Mouse (Mus musculus) E14TG2a.4 (cell line): ENCODE data around the gene Rrp12.

Experiments
- H3K27me3 ChIP-seq: 2 replicates; pipeline ENCODE4 v1.6.1; 2014; ENCODE audit warnings: low read length, control low read depth; ENCODE audit not compliant: insufficient read depth
- H3K36me3 ChIP-seq: 2 replicates; pipeline ENCODE4 v1.6.1; 2014; ENCODE audit warnings: low read length, control low read depth; ENCODE audit not compliant: insufficient read depth
- H3K4me1 ChIP-seq: replicated peaks from 2 replicates; pipeline ENCODE4 v1.6.1; 2014; ENCODE audit warnings: low read depth, low read length, control low read depth
- H3K4me3 ChIP-seq: replicated peaks from 2 replicates; pipeline ENCODE4 v1.5.1; 2014; ENCODE audit warnings: mild to moderate bottlenecking, low read length
- H3K9me3 ChIP-seq: 2 replicates; pipeline ENCODE4 v1.6.1; 2014; ENCODE audit warnings: low read length, control low read depth
- CTCF ChIP-seq: conservative IDR thresholded peaks from 2 replicates; pipeline ENCODE4 v1.5.1; 2014; ENCODE audit warnings: low read length
- NANOG ChIP-seq: IDR thresholded peaks from 2 replicates; pipeline ENCODE4 v1.6.1; 2014; ENCODE audit warnings: borderline replicate concordance, low read length, mixed read lengths
- POU5F1 ChIP-seq: IDR thresholded peaks from 2 replicates; pipeline ENCODE4 v1.6.1; 2014; ENCODE audit warnings: low read length, borderline replicate concordance

Rrp12 gene

DNA sequence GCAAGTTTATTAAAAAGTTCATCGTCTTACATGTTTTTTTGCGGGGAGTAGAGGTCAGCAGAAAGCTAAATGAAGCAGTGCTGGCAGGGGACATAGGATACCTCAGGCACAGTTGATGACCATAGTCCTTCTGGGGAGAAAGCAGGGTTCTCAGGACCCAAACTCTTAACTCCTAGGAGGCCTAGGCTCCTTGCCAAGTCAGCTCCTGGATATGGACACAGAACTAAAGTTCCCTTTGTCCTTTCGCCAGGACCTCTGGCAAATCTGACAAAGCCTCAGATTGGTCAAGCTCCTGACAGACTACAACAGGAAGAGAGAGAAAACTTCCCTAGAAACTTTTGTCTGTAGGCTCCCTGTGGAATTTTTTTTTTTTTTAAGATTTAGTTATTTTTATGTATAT lies 12.8 kb upstream of the Rrp12 start:
- Histone ChIP-seq H3K4me3 (no peak overlapping the region), H3K9me3 (no peaks in the 10 kb centered on the region), H3K4me1 (peaks cover 24% of the 10 kb centered on the region), H3K36me3 (peaks cover 12% of the 10 kb centered on the region), H3K27me3 (peaks cover 3% of the 10 kb centered on the region; the same call in 1 of the 2 replicates)
- TF ChIP-seq POU5F1 (no peak), CTCF (no peak), NANOG (no peak)

DNA sequence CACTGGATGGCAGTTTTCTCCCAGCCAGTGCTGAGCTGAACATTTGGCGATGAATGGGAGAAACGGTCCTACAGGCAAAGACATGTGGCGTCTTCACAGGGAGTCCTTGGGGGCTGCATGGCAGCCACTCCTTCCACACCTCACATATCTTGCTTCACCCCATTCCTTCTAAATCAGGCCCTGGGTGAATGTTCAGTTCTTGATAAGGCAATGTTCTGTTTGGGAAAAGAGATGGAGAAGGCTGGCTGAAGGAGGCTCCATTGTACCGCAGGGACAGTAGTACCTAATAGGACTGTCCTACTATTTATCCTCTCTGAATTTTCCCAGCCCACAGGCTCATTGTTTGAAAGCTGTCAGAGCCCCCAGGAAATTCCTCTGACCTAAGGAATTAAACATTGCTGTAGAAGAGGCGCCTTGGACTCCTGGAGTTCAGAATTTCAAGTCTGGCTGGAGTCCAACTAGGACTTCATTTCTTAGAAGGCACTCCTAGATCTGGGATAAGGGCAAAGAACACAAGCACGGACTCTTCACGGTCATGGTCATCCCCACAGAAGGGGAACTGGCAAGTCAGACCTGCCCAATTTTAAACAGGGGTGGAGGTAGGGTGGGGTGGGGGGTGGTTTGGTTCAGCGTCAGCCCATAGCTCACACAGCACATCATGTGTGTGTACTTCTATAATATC lies 11.2 kb upstream of the Rrp12 start:
- Histone ChIP-seq H3K36me3 (no peaks in the 10 kb centered on the region), H3K4me1 (peaks cover 17% of the 10 kb centered on the region), H3K27me3 (peaks cover 3% of the 10 kb centered on the region; the same call in 1 of the 2 replicates), H3K4me3 (no peak overlapping the region), H3K9me3 (no peaks in the 10 kb centered on the region)
- TF ChIP-seq NANOG (no peak), CTCF (no peak), POU5F1 (no peak)

DNA sequence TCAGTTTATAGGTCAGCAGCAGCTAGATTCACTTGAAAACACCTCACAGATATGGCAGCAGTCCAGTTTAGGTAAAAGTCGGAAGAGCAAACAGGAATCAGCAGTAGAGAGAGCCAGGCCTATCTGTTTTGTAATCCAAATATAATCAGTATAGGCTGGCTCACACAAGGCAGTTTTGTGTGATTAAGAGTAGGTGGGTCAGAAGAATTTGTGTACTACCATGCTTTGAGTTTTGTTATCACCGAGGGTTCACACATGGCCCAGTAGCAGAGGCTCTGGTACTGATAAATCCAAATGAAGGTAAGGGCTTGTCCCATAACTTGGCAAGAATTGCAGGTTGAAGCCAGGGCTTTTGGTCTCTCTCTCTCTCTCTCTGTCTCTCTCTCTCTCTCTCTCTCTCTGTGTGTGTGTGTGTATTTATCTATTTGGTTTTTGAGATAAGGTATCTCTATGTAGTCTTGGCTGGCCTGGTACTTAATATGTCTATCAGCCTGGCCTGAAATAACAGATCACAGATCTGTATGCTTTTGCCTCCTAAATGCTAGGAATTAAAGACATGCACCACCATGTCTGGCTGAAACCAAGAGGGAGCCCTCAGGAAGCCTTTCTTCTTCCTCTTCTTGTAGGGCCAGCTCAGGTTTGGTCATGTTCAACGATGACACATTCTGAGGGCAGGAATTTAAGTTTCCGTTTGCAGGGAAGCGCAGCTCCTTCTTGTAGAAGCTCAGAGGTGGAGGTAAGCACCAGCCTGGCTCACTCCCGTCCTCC lies 10.5 kb upstream of the Rrp12 start:
- Histone ChIP-seq H3K9me3 (no peaks in the 10 kb centered on the region), H3K4me1 (peaks cover 17% of the 10 kb centered on the region), H3K4me3 (no peak overlapping the region), H3K27me3 (peaks cover 3% of the 10 kb centered on the region; the same call in 1 of the 2 replicates), H3K36me3 (no peaks in the 10 kb centered on the region)
- TF ChIP-seq CTCF (no peak), POU5F1 (no peak), NANOG (no peak)

- Histone ChIP-seq H3K36me3 (no peaks in the 10 kb centered on the region), H3K27me3 (peaks cover 3% of the 10 kb centered on the region; the same call in 1 of the 2 replicates), H3K9me3 (no peaks in the 10 kb centered on the region), H3K4me3 (no peak overlapping the region), H3K4me1 (peaks cover 13% of the 10 kb centered on the region; the same call in 1 of the 2 replicates)
- TF ChIP-seq CTCF, result no peak
Observed at GRCm38 (mm10) chr19:41905246-41905645, 9.3 kb upstream of the Rrp12 start.

- H3K36me3 ChIP-seq, result no peaks in the 10 kb centered on the region
- peaks cover 13% of the 10 kb centered on the region; the same call in 1 of the 2 replicates for H3K4me1 ChIP-seq
- H3K27me3 ChIP-seq, result peaks cover 3% of the 10 kb centered on the region; the same call in 1 of the 2 replicates
- no peaks in the 10 kb centered on the region for H3K9me3 ChIP-seq
- H3K4me3 ChIP-seq, result no peak overlapping the region
- TF ChIP-seq POU5F1, result no peak
- no peak for TF ChIP-seq NANOG
- TF ChIP-seq CTCF, result no peak
Observed at GRCm38 (mm10) chr19:41902848-41903593, 7.0 kb upstream of the Rrp12 start.

DNA sequence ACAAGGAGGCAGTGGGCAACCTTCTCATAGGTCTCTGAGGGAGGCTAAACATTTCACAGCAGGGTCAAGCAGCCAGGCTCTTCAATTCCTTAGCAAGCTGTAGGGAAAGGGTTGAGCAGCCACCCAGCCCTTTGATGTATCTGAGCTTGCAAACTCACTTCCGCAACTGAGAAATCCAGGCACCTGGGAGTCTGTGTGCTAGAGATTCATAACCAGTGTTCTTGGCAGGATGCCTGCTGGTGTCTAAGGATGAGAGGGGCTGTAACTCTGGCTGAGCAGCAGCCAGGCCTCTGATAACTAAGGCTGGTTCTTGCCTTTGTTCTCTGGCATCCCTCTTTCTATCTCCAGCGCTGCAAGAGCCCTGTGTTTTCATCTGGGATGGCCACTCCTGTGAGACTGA lies 5.7 kb upstream of the Rrp12 start:
- H3K4me3 ChIP-seq, result no peak overlapping the region
- H3K4me1 ChIP-seq, result peaks cover 8% of the 10 kb centered on the region; the same call in 1 of the 2 replicates
- no peaks in the 10 kb centered on the region for H3K36me3 ChIP-seq
- TF ChIP-seq POU5F1 (no peak), NANOG (no peak), CTCF (no peak)
- H3K9me3 ChIP-seq, result no peaks in the 10 kb centered on the region
- no peaks in the 10 kb centered on the region for H3K27me3 ChIP-seq

DNA sequence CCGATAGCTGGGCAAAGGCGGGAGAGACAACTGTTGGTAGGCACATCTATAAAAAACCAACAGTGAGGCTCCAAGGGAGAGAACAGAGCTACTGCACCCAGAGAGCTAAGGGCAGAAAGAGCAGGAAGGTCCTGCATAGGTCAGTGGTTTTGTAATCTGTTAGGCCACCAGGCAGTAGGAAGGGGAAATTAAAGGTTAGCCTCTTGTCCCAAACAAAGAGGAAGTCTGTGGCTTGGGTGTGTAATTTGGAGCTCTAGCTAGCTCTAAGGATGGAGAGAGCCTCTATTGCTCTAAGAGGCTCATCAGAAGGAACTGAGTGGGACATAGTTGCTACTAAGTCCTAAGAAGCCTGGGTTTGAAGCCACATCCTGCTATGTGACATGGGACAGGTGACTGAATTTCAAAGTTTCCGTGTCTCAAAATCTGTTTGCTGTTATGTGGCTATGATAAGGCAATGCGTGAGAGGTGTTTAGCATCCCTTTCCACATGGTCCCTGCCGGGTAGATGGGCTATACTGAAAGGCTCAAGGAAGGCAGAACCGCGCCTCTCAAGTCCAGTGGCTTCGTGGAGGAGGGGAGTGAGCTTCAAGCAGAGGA lies 4.6 kb upstream of the Rrp12 start:
- no peak for TF ChIP-seq NANOG
- no peak for TF ChIP-seq CTCF
- H3K27me3 ChIP-seq, result no peaks in the 10 kb centered on the region
- no peaks in the 10 kb centered on the region for H3K36me3 ChIP-seq
- H3K4me1 ChIP-seq, result peaks cover 12% of the 10 kb centered on the region
- no peak overlapping the region for H3K4me3 ChIP-seq
- H3K9me3 ChIP-seq, result no peaks in the 10 kb centered on the region

DNA sequence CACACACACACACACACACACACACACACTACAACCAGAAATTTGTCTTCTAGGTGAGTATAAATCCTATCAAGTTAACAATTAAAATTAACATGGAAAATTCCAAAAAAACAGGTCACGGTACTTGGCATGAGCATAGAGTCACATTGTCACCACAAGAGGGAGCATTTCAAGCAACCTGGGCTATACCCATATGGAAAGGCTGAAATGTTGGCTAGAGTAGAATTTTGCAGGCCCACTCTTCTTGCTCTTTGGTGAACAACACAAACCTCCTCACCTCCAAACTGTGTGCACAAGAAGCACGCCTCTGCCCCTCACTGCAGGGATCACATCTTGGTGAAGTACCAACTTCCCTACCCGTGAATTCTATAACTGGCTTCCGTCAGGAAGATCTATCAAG lies 2.9 kb upstream of the Rrp12 start:
- Histone ChIP-seq H3K27me3 (no peaks in the 10 kb centered on the region), H3K4me1 (peaks cover 18% of the 10 kb centered on the region), H3K4me3 (no peak overlapping the region), H3K36me3 (peaks cover 12% of the 10 kb centered on the region), H3K9me3 (no peaks in the 10 kb centered on the region)
- TF ChIP-seq CTCF, result peak; percentile 77
- no peak for TF ChIP-seq POU5F1
